Comparison of ENCODE assay signal across 10 mouse cellular contexts in genomic region chr9:41791501-41792172, GRCm38 (mm10).
DNase-seq lines count a peak whose midpoint lies in the region; ATAC-seq and TF ChIP-seq lines count a peak whose summit lies in the region.
"Had no signal": no experiment of that assay in that cellular context is flagged by ENCODE, and none has a peak within 500 bp of the region (broad histone marks: within the 10 kb centered on the region; RNA-seq: fewer than 3 reads in every experiment).

No protein-coding gene starts in this region.

- no peak overlapping the region for H3K4me3 ChIP-seq in midbrain, embryonic 16.5 days (ENCODE audit: low read depth, low read length)
- H3K4me3 ChIP-seq in midbrain, embryonic 10.5 days, result no peak overlapping the region
- H3K4me3 ChIP-seq in embryonic facial prominence, embryonic 13.5 days, result no peak overlapping the region
- no peak overlapping the region for H3K4me3 ChIP-seq in layer of hippocampus, adult 2 months
- H3K4me3 ChIP-seq in kidney, adult 2 months (ENCODE audit: insufficient read depth, low read depth, low read length), result no peak overlapping the region
- H3K4me3 ChIP-seq: heart, embryonic 13.5 days had no signal

- H3K9me3 ChIP-seq in midbrain, embryonic 16.5 days (replicated peaks; ENCODE audit: control insufficient read depth, low read length, poor library complexity, severe bottlenecking), result no peaks in the 10 kb centered on the region
- H3K9me3 ChIP-seq in midbrain, embryonic 10.5 days (replicated peaks), result no peaks in the 10 kb centered on the region
- no peaks in the 10 kb centered on the region for H3K9me3 ChIP-seq in embryonic facial prominence, embryonic 13.5 days
- H3K9me3 ChIP-seq: heart, embryonic 13.5 days had no signal

- no peak overlapping the region for H3K4me2 ChIP-seq in midbrain, embryonic 16.5 days (ENCODE audit: low read length)
- no peak overlapping the region for H3K4me2 ChIP-seq in embryonic facial prominence, embryonic 13.5 days
- H3K4me2 ChIP-seq: heart, embryonic 13.5 days had no signal

- no peak for DNase-seq in midbrain, embryonic 10.5 days (ENCODE audit: low spot score)
- peak; percentile 54 to 70 for DNase-seq in layer of hippocampus, adult 2 months (ENCODE audit: low spot score in 2 of 2)
- DNase-seq in right cerebral cortex, postnatal 14 days, result peak; percentile 14
- no peak for DNase-seq in kidney, adult 2 months
- no peak for DNase-seq in urinary bladder, adult 18-20 months (ENCODE audit: low spot score in 2 of 2)
- DNase-seq: kidney, postnatal 4 days; lung, adult 18-20 months had no signal

- TF ChIP-seq CTCF in layer of hippocampus, adult 2 months (conservative IDR thresholded peaks at IDR 0.05), result no peak
- TF ChIP-seq CTCF in kidney, adult 2 months (conservative IDR thresholded peaks at IDR 0.05; ENCODE audit: insufficient read depth, insufficient read length, low read depth, low read length), result no peak

- H3K9ac ChIP-seq in midbrain, embryonic 16.5 days (ENCODE audit: low read depth, low read length), result no peak overlapping the region
- no peak overlapping the region; the same call in 1 of the 2 replicates for H3K9ac ChIP-seq in embryonic facial prominence, embryonic 13.5 days
- H3K9ac ChIP-seq: heart, embryonic 13.5 days had no signal

- no peaks in the 10 kb centered on the region for H3K27me3 ChIP-seq in midbrain, embryonic 16.5 days (ENCODE audit: control insufficient read depth, insufficient read depth, low read depth, low read length)
- H3K27me3 ChIP-seq in midbrain, embryonic 10.5 days (ENCODE audit: low read depth, poor library complexity, severe bottlenecking), result no peaks in the 10 kb centered on the region
- H3K27me3 ChIP-seq in embryonic facial prominence, embryonic 13.5 days, result no peaks in the 10 kb centered on the region
- no peaks in the 10 kb centered on the region for H3K27me3 ChIP-seq in kidney, adult 2 months (replicated peaks; ENCODE audit: control insufficient read depth, insufficient read depth, low read length)
- H3K27me3 ChIP-seq: heart, embryonic 13.5 days had no signal

- ATAC-seq in midbrain, embryonic 16.5 days, result 0 out of 2 replicates have a peak, but pooled peaks have one; percentile 39
- no peak for ATAC-seq in embryonic facial prominence, embryonic 13.5 days (ENCODE audit: insufficient number of reproducible peaks, insufficient read depth, low FRiP score, low TSS enrichment, low read depth)

- 76% methylated on average over 5 of the region's 5 CpGs for WGBS in midbrain, embryonic 16.5 days
- WGBS in midbrain, embryonic 10.5 days, result 90% methylated on average over 5 of the region's 5 CpGs
- WGBS in embryonic facial prominence, embryonic 13.5 days, result 45% methylated on average over 5 of the region's 5 CpGs
- 63% methylated on average over 5 of the region's 5 CpGs for WGBS in kidney, adult 2 months

- peaks cover 5% of the 10 kb centered on the region for H3K4me1 ChIP-seq in midbrain, embryonic 16.5 days (ENCODE audit: control insufficient read depth, insufficient read depth, low read length)
- H3K4me1 ChIP-seq in midbrain, embryonic 10.5 days, result peaks cover 6% of the 10 kb centered on the region; the same call in 1 of the 2 replicates
- peaks cover 39% of the 10 kb centered on the region for H3K4me1 ChIP-seq in embryonic facial prominence, embryonic 13.5 days
- no peaks in the 10 kb centered on the region for H3K4me1 ChIP-seq in kidney, adult 2 months (ENCODE audit: control insufficient read depth, insufficient read depth, low read length)

- no peaks in the 10 kb centered on the region for H3K36me3 ChIP-seq in midbrain, embryonic 16.5 days (ENCODE audit: control insufficient read depth, insufficient read depth, low read length)
- H3K36me3 ChIP-seq in midbrain, embryonic 10.5 days, result no peaks in the 10 kb centered on the region
- no peaks in the 10 kb centered on the region for H3K36me3 ChIP-seq in embryonic facial prominence, embryonic 13.5 days
- H3K36me3 ChIP-seq in kidney, adult 2 months (ENCODE audit: control insufficient read depth, insufficient read depth, low read length), result no peaks in the 10 kb centered on the region
- H3K36me3 ChIP-seq: heart, embryonic 13.5 days had no signal

- H3K27ac ChIP-seq in midbrain, embryonic 16.5 days (ENCODE audit: low read length), result no peak overlapping the region
- no peak overlapping the region for H3K27ac ChIP-seq in midbrain, embryonic 10.5 days (replicated peaks)
- peak overlapping the region; percentile 75 for H3K27ac ChIP-seq in embryonic facial prominence, embryonic 13.5 days
- peak overlapping the region; percentile 81 for H3K27ac ChIP-seq in layer of hippocampus, adult 2 months
- H3K27ac ChIP-seq in kidney, adult 2 months (ENCODE audit: insufficient read depth, low read depth, low read length), result no peak overlapping the region
- H3K27ac ChIP-seq: heart, embryonic 13.5 days had no signal

- no peak for TF ChIP-seq POLR2A in kidney, adult 2 months (IDR thresholded peaks at IDR 0.05; ENCODE audit: low read depth, low read length)

Comparison
In these comparisons a context has a peak if more than half of its experiments do, and no peak if none do; other contexts are left out.
1. H3K27ac ChIP-seq: peak in embryonic facial prominence, embryonic 13.5 days (single experiment) and layer of hippocampus, adult 2 months (single experiment); none in midbrain, embryonic 16.5 days (single experiment), midbrain, embryonic 10.5 days (single experiment) and kidney, adult 2 months (single experiment).
2. DNase-seq: peak in layer of hippocampus, adult 2 months (2 of 2) and right cerebral cortex, postnatal 14 days (single experiment); none in midbrain, embryonic 10.5 days (single experiment), kidney, adult 2 months (single experiment) and urinary bladder, adult 18-20 months (0 of 2).